Mouse (Mus musculus): Measurements from ENCODE around the gene Gm11596. TPM values are rescaled to one million over a fixed set of nuclear protein-coding genes. Genes with fewer than 3 reads are reported as not detected.

Gene Gm11596
- polyA plus RNA-seq, 1 experiment from 2014 or later = not detected

- no peaks in the 10 kb centered on the region for H3K27me3 ChIP-seq (ENCODE audit: low read depth, poor library complexity, severe bottlenecking)
- no peaks in the 10 kb centered on the region for H3K9me3 ChIP-seq (replicated peaks)
- no peak overlapping the region for H3K4me3 ChIP-seq
- H3K4me1 ChIP-seq = no peaks in the 10 kb centered on the region
- DNase-seq (ENCODE audit: low spot score) = no peak
- no peaks in the 10 kb centered on the region for H3K36me3 ChIP-seq
- WGBS = 86% methylated on average over 3 of the region's 3 CpGs
- H3K27ac ChIP-seq (replicated peaks) = no peak overlapping the region
These were observed 49.3 kb downstream of the Gm11596 start for GRCm38 (mm10) chr11:99743985-99744384.

Other genes with a start within 250 kb of the Gm11596 start
- not detected in 2 replicates for gene Krtap3-3, start 242.6 kb downstream of the Gm11596 start, polyA plus RNA-seq (2016; fragmentation: Nextera tagmentation; extraction: Ambion mirVana)
- not detected in 2 replicates for gene Krtap3-2, start 236.6 kb downstream of the Gm11596 start, polyA plus RNA-seq (2016; fragmentation: Nextera tagmentation; extraction: Ambion mirVana)
- gene Gm11939, start 234.0 kb downstream of the Gm11596 start, polyA plus RNA-seq (2016; fragmentation: Nextera tagmentation; extraction: Ambion mirVana) = not detected in 2 replicates
- not detected in 2 replicates for gene Krtap3-1, start 226.8 kb downstream of the Gm11596 start, polyA plus RNA-seq (2016; fragmentation: Nextera tagmentation; extraction: Ambion mirVana)
- not detected in 2 replicates for gene Krtap1-5, start 212.5 kb downstream of the Gm11596 start, polyA plus RNA-seq (2016; fragmentation: Nextera tagmentation; extraction: Ambion mirVana)
- not detected in 2 replicates for gene Krtap1-4, start 209.8 kb downstream of the Gm11596 start, polyA plus RNA-seq (2016; fragmentation: Nextera tagmentation; extraction: Ambion mirVana)
- gene Krtap1-3, start 202.1 kb downstream of the Gm11596 start, polyA plus RNA-seq (2016; fragmentation: Nextera tagmentation; extraction: Ambion mirVana) = not detected in 2 replicates
- not detected in 2 replicates for gene Krtap9-3, start 195.4 kb downstream of the Gm11596 start, polyA plus RNA-seq (2016; fragmentation: Nextera tagmentation; extraction: Ambion mirVana)
- not detected in 2 replicates for gene Gm11938, start 190.2 kb downstream of the Gm11596 start, polyA plus RNA-seq (2016; fragmentation: Nextera tagmentation; extraction: Ambion mirVana)
- gene Gm11937, start 183.3 kb downstream of the Gm11596 start, polyA plus RNA-seq (2016; fragmentation: Nextera tagmentation; extraction: Ambion mirVana) = not detected in 2 replicates
- not detected in 2 replicates for gene Krtap2-4, start 178.6 kb downstream of the Gm11596 start, polyA plus RNA-seq (2016; fragmentation: Nextera tagmentation; extraction: Ambion mirVana)
- not detected in 2 replicates for gene Gm11562, start 173.0 kb downstream of the Gm11596 start, polyA plus RNA-seq (2016; fragmentation: Nextera tagmentation; extraction: Ambion mirVana)
- not detected in 2 replicates for gene Krtap4-1, start 165.2 kb downstream of the Gm11596 start, polyA plus RNA-seq (2016; fragmentation: Nextera tagmentation; extraction: Ambion mirVana)
- gene Krtap4-2, start 158.4 kb downstream of the Gm11596 start, polyA plus RNA-seq (2016; fragmentation: Nextera tagmentation; extraction: Ambion mirVana) = not detected in 2 replicates
- gene Krtap4-7, start 149.4 kb downstream of the Gm11596 start, polyA plus RNA-seq (2016; fragmentation: Nextera tagmentation; extraction: Ambion mirVana) = not detected in 2 replicates
- gene Gm11555, start 143.2 kb downstream of the Gm11596 start, polyA plus RNA-seq (2016; fragmentation: Nextera tagmentation; extraction: Ambion mirVana) = not detected in 2 replicates
- gene Gm11563, start 134.5 kb downstream of the Gm11596 start, polyA plus RNA-seq (2016; fragmentation: Nextera tagmentation; extraction: Ambion mirVana) = not detected in 2 replicates
- not detected in 2 replicates for gene Krtap4-6, start 127.5 kb downstream of the Gm11596 start, polyA plus RNA-seq (2016; fragmentation: Nextera tagmentation; extraction: Ambion mirVana)
- gene Gm14190, start 102.7 kb downstream of the Gm11596 start, polyA plus RNA-seq (2016; fragmentation: Nextera tagmentation; extraction: Ambion mirVana) = not detected in 2 replicates
- gene Gm14180, start 59.2 kb downstream of the Gm11596 start, polyA plus RNA-seq (2016; fragmentation: Nextera tagmentation; extraction: Ambion mirVana) = not detected in 2 replicates
- gene Gm11595, start 20.6 kb downstream of the Gm11596 start, polyA plus RNA-seq (2016; fragmentation: Nextera tagmentation; extraction: Ambion mirVana) = not detected in 2 replicates
- not detected in 2 replicates for gene Krtap4-8, start 12.8 kb downstream of the Gm11596 start, polyA plus RNA-seq (2016; fragmentation: Nextera tagmentation; extraction: Ambion mirVana)
- gene Krtap4-9, start 8.3 kb downstream of the Gm11596 start, polyA plus RNA-seq (2016; fragmentation: Nextera tagmentation; extraction: Ambion mirVana) = not detected in 2 replicates
- gene Gm11569, start 5.5 kb upstream of the Gm11596 start, polyA plus RNA-seq (2016; fragmentation: Nextera tagmentation; extraction: Ambion mirVana) = not detected in 2 replicates
- gene Gm11554, start 11.0 kb upstream of the Gm11596 start, polyA plus RNA-seq (2016; fragmentation: Nextera tagmentation; extraction: Ambion mirVana) = not detected in 2 replicates
- gene Krtap4-13, start 16.4 kb upstream of the Gm11596 start, polyA plus RNA-seq (2016; fragmentation: Nextera tagmentation; extraction: Ambion mirVana) = not detected in 2 replicates
- gene Gm11564, start 22.2 kb upstream of the Gm11596 start, polyA plus RNA-seq (2016; fragmentation: Nextera tagmentation; extraction: Ambion mirVana) = not detected in 2 replicates
- not detected in 2 replicates for gene 2300003K06Rik, start 44.6 kb upstream of the Gm11596 start, polyA plus RNA-seq (2016; fragmentation: Nextera tagmentation; extraction: Ambion mirVana)
- gene Krtap4-16, start 58.1 kb upstream of the Gm11596 start, polyA plus RNA-seq (2016; fragmentation: Nextera tagmentation; extraction: Ambion mirVana) = not detected in 2 replicates
- gene Gm11568, start 64.5 kb upstream of the Gm11596 start, polyA plus RNA-seq (2016; fragmentation: Nextera tagmentation; extraction: Ambion mirVana) = not detected in 2 replicates
- not detected in 2 replicates for gene Gm11559, start 71.0 kb upstream of the Gm11596 start, polyA plus RNA-seq (2016; fragmentation: Nextera tagmentation; extraction: Ambion mirVana)
- gene Krtap9-1, start 79.9 kb upstream of the Gm11596 start, polyA plus RNA-seq (2016; fragmentation: Nextera tagmentation; extraction: Ambion mirVana) = not detected in 2 replicates
- not detected in 2 replicates for gene Gm11567, start 85.7 kb upstream of the Gm11596 start, polyA plus RNA-seq (2016; fragmentation: Nextera tagmentation; extraction: Ambion mirVana)
- not detected in 2 replicates for gene Krtap31-1, start 114.5 kb upstream of the Gm11596 start, polyA plus RNA-seq (2016; fragmentation: Nextera tagmentation; extraction: Ambion mirVana)
- gene Gm11565, start 121.3 kb upstream of the Gm11596 start, polyA plus RNA-seq (2016; fragmentation: Nextera tagmentation; extraction: Ambion mirVana) = not detected in 2 replicates
- not detected in 2 replicates for gene Krtap31-2, start 142.8 kb upstream of the Gm11596 start, polyA plus RNA-seq (2016; fragmentation: Nextera tagmentation; extraction: Ambion mirVana)
- gene Krtap9-5, start 155.0 kb upstream of the Gm11596 start, polyA plus RNA-seq (2016; fragmentation: Nextera tagmentation; extraction: Ambion mirVana) = not detected in 2 replicates
- not detected in 2 replicates for gene Krtap29-1, start 185.6 kb upstream of the Gm11596 start, polyA plus RNA-seq (2016; fragmentation: Nextera tagmentation; extraction: Ambion mirVana)
- gene Krtap16-1, start 193.1 kb upstream of the Gm11596 start, polyA plus RNA-seq (2016; fragmentation: Nextera tagmentation; extraction: Ambion mirVana) = not detected in 2 replicates
- gene Krtap17-1, start 200.5 kb upstream of the Gm11596 start, polyA plus RNA-seq (2016; fragmentation: Nextera tagmentation; extraction: Ambion mirVana) = not detected in 2 replicates
- gene Krt33a, start 222.7 kb upstream of the Gm11596 start, polyA plus RNA-seq (2016; fragmentation: Nextera tagmentation; extraction: Ambion mirVana) = not detected in 2 replicates
- gene Krt33b, start 236.4 kb upstream of the Gm11596 start, polyA plus RNA-seq (2016; fragmentation: Nextera tagmentation; extraction: Ambion mirVana) = not detected in 2 replicates
- gene Krt34, start 248.1 kb upstream of the Gm11596 start, polyA plus RNA-seq (2016; fragmentation: Nextera tagmentation; extraction: Ambion mirVana) = not detected in 2 replicates

Measured in midbrain, embryonic 10.5 days (tissue).